Mouse (Mus musculus) liver, adult 2 months (tissue): ENCODE measurements around the gene Zfp618. TPM values are rescaled to one million over a fixed set of nuclear protein-coding genes. Genes with fewer than 3 reads are reported as not detected.

Experiments used
- DNase-seq: peaks from one replicate; pipeline ENCODE4 v3.0.0-alpha.2; 2011; ENCODE audit warnings: low read depth, low spot score; ENCODE audit errors: extremely low read depth
- H3K27ac ChIP-seq: fragments of 200-500 bp; replicated peaks from 2 replicates; pipeline ENCODE4 v1.5.1; 2012; ENCODE audit warnings: low read depth, mild to moderate bottlenecking, control low read depth, inconsistent platforms, low read length; ENCODE audit not compliant: insufficient read depth
- H3K27me3 ChIP-seq: fragments of 200-500 bp; 2 replicates; pipeline ENCODE4 v1.6.1; 2012; ENCODE audit warnings: mild to moderate bottlenecking, moderate library complexity, low read length, inconsistent platforms; ENCODE audit not compliant: control insufficient read depth, insufficient read depth
- H3K36me3 ChIP-seq: fragments of 200-500 bp; 2 replicates; pipeline ENCODE4 v1.6.1; 2012; ENCODE audit warnings: low read length, inconsistent platforms; ENCODE audit not compliant: control insufficient read depth, insufficient read depth
- H3K4me1 ChIP-seq: fragments of 200-500 bp; 2 replicates; pipeline ENCODE4 v1.6.1; 2011; ENCODE audit warnings: low read length; ENCODE audit not compliant: control insufficient read depth, insufficient read depth
- H3K4me3 ChIP-seq: fragments of 200-500 bp; 2 replicates; pipeline ENCODE4 v1.5.1; 2011; ENCODE audit warnings: low read depth, mild to moderate bottlenecking, control low read depth, low read length, moderate library complexity; ENCODE audit not compliant: insufficient read depth
- H3K79me2 ChIP-seq: fragments of 200-500 bp; 2 replicates; pipeline ENCODE4 v1.6.1; 2012; ENCODE audit warnings: inconsistent platforms, mild to moderate bottlenecking, low read length, moderate library complexity; ENCODE audit not compliant: control insufficient read depth, insufficient read depth
- H3K9ac ChIP-seq: fragments of 200-500 bp; 2 replicates; pipeline ENCODE4 v1.6.1; 2012; ENCODE audit warnings: low read depth, mild to moderate bottlenecking, control low read depth, inconsistent platforms, low read length
- CTCF ChIP-seq: fragments of 200-500 bp; IDR thresholded peaks from 2 replicates; pipeline ENCODE4 v1.5.1; 2011; ENCODE audit warnings: low read depth, low read length, control low read depth
- POLR2A ChIP-seq: fragments of 200-500 bp; IDR thresholded peaks from 2 replicates; pipeline ENCODE4 v1.6.1; 2011; ENCODE audit warnings: low read length, control low read depth; ENCODE audit not compliant: insufficient read depth; ENCODE audit errors: extremely low read depth
- whole genome bisulfite sequencing: fragments of 180-500 bp; shearing (Covaris S2); methylation state at CpG from one replicate; pipeline ENCODE4 v1.1.7; 2018; 5-methylcytosine and 5-hydroxymethylcytosine counted together
- polyA plus RNA-seq: library from polyadenylated mRNA; depleted of rRNA; stranded (reverse); fragments of >200 nt; gene quantifications from 2 replicates; pipeline ENCODE4 v1.2.3, GENCODE M21; 2012
- total RNA-seq: library from RNA; depleted of rRNA; stranded (reverse); fragments of >200 nt; gene quantifications from 2 replicates; pipeline ENCODE4 v1.2.3, GENCODE M21; 2014

Zfp618 gene
- total and polyA plus RNA-seq, 2 experiments: 0.18 to 0.73 TPM

- TF ChIP-seq POLR2A (no peak), CTCF (peak; percentile 76)
- no peak overlapping the region for H3K9ac ChIP-seq
Measured at GRCm38 (mm10) chr4:62944326-62944879, 21.0 kb upstream of the Zfp618 start.

DNA sequence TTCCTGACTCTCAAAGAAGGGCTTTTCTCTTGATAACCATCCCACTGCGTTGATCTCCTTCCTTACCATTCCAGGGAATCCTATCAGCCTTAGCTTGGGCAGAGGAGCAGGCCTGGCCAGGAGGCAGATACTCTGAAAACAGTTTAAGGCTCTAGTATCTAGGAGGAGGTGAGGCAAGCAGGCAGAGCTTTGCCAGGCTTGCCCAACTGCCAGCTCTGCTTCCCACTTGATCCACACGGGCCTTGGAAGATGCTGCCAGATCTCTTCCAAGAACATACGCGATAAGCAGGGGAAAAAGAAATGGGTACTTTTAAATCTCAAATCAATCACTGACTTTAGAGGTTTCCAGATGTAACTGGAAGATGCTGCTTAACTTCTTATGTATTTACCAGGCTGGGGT is 1.6 kb upstream of the Zfp618 start:
- Histone ChIP-seq H3K27ac (no peak overlapping the region), H3K4me1 (no peaks in the 10 kb centered on the region), H3K4me3 (no peak overlapping the region), H3K27me3 (no peaks in the 10 kb centered on the region), H3K9ac (no peak overlapping the region), H3K36me3 (no peaks in the 10 kb centered on the region), H3K79me2 (no peaks in the 10 kb centered on the region)
- no peak for DNase-seq
- TF ChIP-seq CTCF (no peak), POLR2A (no peak)
- WGBS: 67% methylated on average over 4 of the region's 4 CpGs

More at GRCm38 (mm10) chr4:62944326-62944879, 21.0 kb upstream of the Zfp618 start:
- no peak overlapping the region for H3K4me3 ChIP-seq
- DNase-seq: no peak
- H3K79me2 ChIP-seq: no peaks in the 10 kb centered on the region
- H3K4me1 ChIP-seq: no peaks in the 10 kb centered on the region
- WGBS: 41% methylated on average over 4 of the region's 4 CpGs
- no peaks in the 10 kb centered on the region for H3K36me3 ChIP-seq
- no peak overlapping the region for H3K27ac ChIP-seq
- H3K27me3 ChIP-seq: no peaks in the 10 kb centered on the region

GRCm38 (mm10) chr4:62964844-62965496 is 403 bp upstream of the Zfp618 start:
- H3K36me3 ChIP-seq: no peaks in the 10 kb centered on the region

DNA sequence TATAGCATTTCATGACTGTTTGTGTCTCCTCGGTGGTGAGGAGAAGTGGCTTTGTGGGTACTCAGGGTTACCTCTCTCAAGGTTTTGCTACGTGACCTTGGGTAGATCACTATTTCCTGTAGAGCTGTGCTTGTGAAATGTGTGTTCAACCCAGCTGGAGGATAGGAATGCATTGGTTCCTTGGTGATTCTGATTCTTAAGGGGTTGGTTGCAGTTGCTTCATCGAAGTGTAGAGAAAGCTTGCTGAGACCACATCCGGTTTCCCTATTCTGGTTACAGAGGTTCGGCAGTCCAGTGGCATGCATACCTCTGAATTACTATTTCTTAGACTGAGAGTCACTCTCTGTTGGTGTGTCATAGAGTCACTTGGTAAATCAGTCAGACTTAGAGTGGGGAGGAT is 4.2 kb downstream of the Zfp618 start:
- no peak overlapping the region for H3K27ac ChIP-seq
- H3K4me3 ChIP-seq: no peak overlapping the region
- no peak overlapping the region for H3K9ac ChIP-seq
- no peaks in the 10 kb centered on the region for H3K4me1 ChIP-seq
- H3K79me2 ChIP-seq: peaks cover 3% of the 10 kb centered on the region; the same call in 1 of the 2 replicates
- H3K27me3 ChIP-seq: no peaks in the 10 kb centered on the region
- no peak for TF ChIP-seq POLR2A
- no peak for TF ChIP-seq CTCF
- no peak for DNase-seq
- no peaks in the 10 kb centered on the region for H3K36me3 ChIP-seq
- WGBS: 75% methylated on average over 5 of the region's 5 CpGs

More at GRCm38 (mm10) chr4:62964844-62965496, 403 bp upstream of the Zfp618 start:
- TF ChIP-seq CTCF (no peak), POLR2A (no peak)
- Histone ChIP-seq H3K4me3 (peak overlapping the region; percentile 74), H3K4me1 (no peaks in the 10 kb centered on the region), H3K9ac (peak overlapping the region; percentile 78), H3K27ac (no peak overlapping the region), H3K79me2 (no peaks in the 10 kb centered on the region), H3K27me3 (no peaks in the 10 kb centered on the region)
- WGBS: 6% methylated on average over 38 of the region's 52 CpGs
- no peak for DNase-seq

GRCm38 (mm10) chr4:62971991-62972390 is 6.6 kb downstream of the Zfp618 start:
- H3K4me3 ChIP-seq: no peak overlapping the region
- TF ChIP-seq CTCF (no peak), POLR2A (no peak)
- H3K4me1 ChIP-seq: no peaks in the 10 kb centered on the region
- H3K36me3 ChIP-seq: no peaks in the 10 kb centered on the region
- H3K27ac ChIP-seq: no peak overlapping the region
- peaks cover 6% of the 10 kb centered on the region; the same call in 1 of the 2 replicates for H3K79me2 ChIP-seq
- H3K9ac ChIP-seq: no peak overlapping the region
- DNase-seq: peak; percentile 3
- WGBS: 19% methylated on average over 1 of the region's 1 CpGs
- no peaks in the 10 kb centered on the region for H3K27me3 ChIP-seq

DNA sequence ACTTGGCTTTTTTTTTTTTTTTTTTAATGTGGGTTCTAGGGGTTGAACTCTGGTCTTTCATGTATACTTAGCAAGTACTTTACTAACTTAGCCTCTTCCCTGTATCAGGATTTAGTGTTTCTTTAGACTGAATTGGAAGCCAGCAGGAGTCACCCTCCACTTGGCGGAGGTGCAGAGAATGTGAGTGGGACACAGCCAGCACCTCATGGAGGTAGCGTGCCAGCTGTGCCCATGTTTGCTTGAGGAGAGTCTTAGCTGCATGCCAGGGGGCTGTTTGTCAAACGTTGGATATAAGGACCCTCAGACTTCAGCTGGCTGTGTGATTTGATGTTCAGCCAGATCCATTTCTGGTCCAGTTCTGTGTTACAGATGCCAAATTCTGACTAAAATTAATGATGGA is 7.7 kb downstream of the Zfp618 start:
- DNase-seq: no peak
- Histone ChIP-seq H3K4me1 (no peaks in the 10 kb centered on the region), H3K36me3 (no peaks in the 10 kb centered on the region), H3K4me3 (no peak overlapping the region), H3K27me3 (no peaks in the 10 kb centered on the region), H3K79me2 (peaks cover 6% of the 10 kb centered on the region; the same call in 1 of the 2 replicates), H3K9ac (no peak overlapping the region), H3K27ac (no peak overlapping the region)
- no peak for TF ChIP-seq CTCF
- no peak for TF ChIP-seq POLR2A
- WGBS: 55% methylated on average over 3 of the region's 3 CpGs
